Mouse (Mus musculus) ES-Bruce4 (cell line): ENCODE results near the gene Txlna.

Source experiments
- CTCF ChIP-seq: IDR thresholded peaks from one replicate; pipeline ENCODE4 v1.8.1; 2011; ENCODE audit warnings: low read depth, low read length
- EP300 ChIP-seq: IDR thresholded peaks from 2 replicates; pipeline ENCODE4 v1.6.1; 2011; ENCODE audit warnings: low read depth, low read length; ENCODE audit not compliant: insufficient read depth
- POLR2A ChIP-seq: IDR thresholded peaks from one replicate; pipeline ENCODE4 v1.8.1; 2011; ENCODE audit warnings: low read length; ENCODE audit not compliant: insufficient read depth

DNA sequence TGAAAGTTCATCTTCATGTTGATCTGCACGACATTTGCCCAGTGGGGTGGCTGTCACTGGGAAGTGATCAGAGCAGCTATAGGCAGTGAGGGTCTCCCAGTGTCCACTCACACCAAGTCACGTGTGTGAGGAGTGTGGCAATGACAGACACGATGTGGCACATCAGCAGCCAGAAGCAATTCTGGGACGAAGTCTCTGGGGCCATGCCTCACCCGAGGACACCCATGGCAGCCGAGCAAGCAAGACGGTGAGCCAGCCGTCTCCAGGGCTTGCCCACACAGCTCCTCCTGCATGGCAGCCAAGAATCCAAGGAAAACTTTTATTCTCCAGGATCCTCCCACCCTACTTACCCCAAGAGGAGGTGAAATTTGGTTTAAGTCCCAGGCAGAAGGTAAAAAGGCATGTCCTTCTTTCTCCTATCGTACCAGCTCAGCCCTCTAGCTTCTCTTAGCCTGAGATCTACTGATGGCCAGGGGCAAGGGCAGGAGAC, 25.0 kb downstream of the Txlna start:
- TF ChIP-seq POLR2A: no peak
- TF ChIP-seq CTCF: no peak
- no peak for TF ChIP-seq EP300
